Mouse (Mus musculus): ENCODE results near the gene Hist1h2ac. TPM values are rescaled to one million over a fixed set of nuclear protein-coding genes. Genes with fewer than 3 reads are reported as not detected.
"Not testable (repeated sequence)": the region's sequence is repeated elsewhere in the genome, so short reads cannot be mapped to it uniquely, and the experiment has no call there.

Gene Hist1h2ac
- polyA plus RNA-seq, 1 experiment from 2014 or later, result 2.4 TPM

- 4% methylated on average over 17 of the region's 17 CpGs for WGBS
- Histone ChIP-seq H3K9ac (peak within 1 kb of the TSS; percentile 16; the same call in 1 of the 2 replicates), H3K9me3 (no peaks in the 10 kb centered on the region), H3K4me3 (replicated peaks) (peak within 1 kb of the TSS; percentile 45), H3K4me1 (no peaks in the 10 kb centered on the region), H3K4me2 (peak within 1 kb of the TSS; percentile 66), H3K36me3 (no peaks in the 10 kb centered on the region), H3K27me3 (replicated peaks) (no peaks in the 10 kb centered on the region), H3K27ac (0 out of 2 replicates have a peak within 1 kb of the TSS, but pooled peaks have one; percentile 1)
- ATAC-seq (ENCODE audit: insufficient read depth, low FRiP score, low read depth), result no peak; the same call in 1 of the 2 replicates
These were observed 26.8 kb upstream of the Hist1h2ac start, which contains the start of gene Hfe for GRCm38 (mm10) chr13:23710374-23711089. Gene Hfe (minus strand): TSS chr13:23710854.

GRCm38 (mm10) chr13:23709714-23710373 is 26.1 kb upstream of the Hist1h2ac start:
- H3K4me3 ChIP-seq (replicated peaks), result peak overlapping the region; percentile 45
- H3K27me3 ChIP-seq (replicated peaks), result no peaks in the 10 kb centered on the region
- 26% methylated on average over 15 of the region's 15 CpGs for WGBS
- peak overlapping the region; percentile 66 for H3K4me2 ChIP-seq
- no peaks in the 10 kb centered on the region for H3K9me3 ChIP-seq
- H3K4me1 ChIP-seq, result no peaks in the 10 kb centered on the region
- no peak overlapping the region for H3K27ac ChIP-seq
- ATAC-seq (ENCODE audit: insufficient read depth, low FRiP score, low read depth), result no peak
- H3K9ac ChIP-seq, result peak overlapping the region; percentile 16; the same call in 1 of the 2 replicates
- H3K36me3 ChIP-seq, result no peaks in the 10 kb centered on the region

- WGBS, result 64% methylated on average over 4 of the region's 4 CpGs
- ATAC-seq (ENCODE audit: insufficient read depth, low FRiP score, low read depth), result no peak
- no peaks in the 10 kb centered on the region for H3K9me3 ChIP-seq
- H3K27me3 ChIP-seq (replicated peaks), result no peaks in the 10 kb centered on the region
- no peaks in the 10 kb centered on the region for H3K36me3 ChIP-seq
- H3K4me1 ChIP-seq, result no peaks in the 10 kb centered on the region
- no peak overlapping the region for H3K4me2 ChIP-seq
- H3K9ac ChIP-seq, result no peak overlapping the region
- no peak overlapping the region for H3K27ac ChIP-seq
- H3K4me3 ChIP-seq (replicated peaks), result no peak overlapping the region
These were observed 24.9 kb upstream of the Hist1h2ac start for GRCm38 (mm10) chr13:23708654-23709053.

GRCm38 (mm10) chr13:23708041-23708440 is 24.3 kb upstream of the Hist1h2ac start:
- no peak overlapping the region for H3K27ac ChIP-seq
- WGBS, result 84% methylated on average over 4 of the region's 4 CpGs
- H3K9me3 ChIP-seq, result no peaks in the 10 kb centered on the region
- H3K4me3 ChIP-seq (replicated peaks), result no peak overlapping the region
- no peak for ATAC-seq (ENCODE audit: insufficient read depth, low FRiP score, low read depth)
- no peaks in the 10 kb centered on the region for H3K4me1 ChIP-seq
- no peak overlapping the region for H3K4me2 ChIP-seq
- no peak overlapping the region for H3K9ac ChIP-seq
- H3K36me3 ChIP-seq, result no peaks in the 10 kb centered on the region
- H3K27me3 ChIP-seq (replicated peaks), result no peaks in the 10 kb centered on the region

- Histone ChIP-seq H3K36me3 (no peaks in the 10 kb centered on the region), H3K4me2 (no peak overlapping the region), H3K4me3 (replicated peaks) (no peak overlapping the region), H3K27me3 (replicated peaks) (no peaks in the 10 kb centered on the region), H3K4me1 (no peaks in the 10 kb centered on the region), H3K27ac (no peak overlapping the region), H3K9me3 (no peaks in the 10 kb centered on the region), H3K9ac (no peak overlapping the region)
- ATAC-seq (ENCODE audit: insufficient read depth, low FRiP score, low read depth), result no peak
- 90% methylated on average over 12 of the region's 12 CpGs for WGBS
These were observed 23.0 kb upstream of the Hist1h2ac start for GRCm38 (mm10) chr13:23706771-23707170.

- Histone ChIP-seq H3K27me3 (replicated peaks) (no peaks in the 10 kb centered on the region), H3K36me3 (no peaks in the 10 kb centered on the region), H3K4me3 (replicated peaks) (no peak overlapping the region), H3K4me2 (no peak overlapping the region), H3K27ac (no peak overlapping the region), H3K9me3 (no peaks in the 10 kb centered on the region), H3K4me1 (peaks cover 3% of the 10 kb centered on the region; the same call in 1 of the 2 replicates), H3K9ac (no peak overlapping the region)
- ATAC-seq (ENCODE audit: insufficient read depth, low FRiP score, low read depth), result no peak
- WGBS, result 86% methylated on average over 7 of the region's 7 CpGs
These were observed 22.1 kb upstream of the Hist1h2ac start for GRCm38 (mm10) chr13:23705751-23706356.

- H3K27me3 ChIP-seq (replicated peaks); H3K36me3 ChIP-seq; H3K27ac ChIP-seq; H3K9me3 ChIP-seq; H3K4me3 ChIP-seq (replicated peaks); H3K9ac ChIP-seq; H3K4me2 ChIP-seq; ATAC-seq (ENCODE audit: insufficient read depth, low FRiP score, low read depth); H3K4me1 ChIP-seq: not testable (repeated sequence)
- 75% methylated on average over 2 of the region's 2 CpGs for WGBS
These were observed 19.1 kb upstream of the Hist1h2ac start for GRCm38 (mm10) chr13:23702801-23703200.

- no peak for ATAC-seq (ENCODE audit: insufficient read depth, low FRiP score, low read depth)
- WGBS, result 73% methylated on average over 4 of the region's 4 CpGs
- H3K27me3 ChIP-seq (replicated peaks), result no peaks in the 10 kb centered on the region
- H3K27ac ChIP-seq, result no peak overlapping the region
- H3K4me3 ChIP-seq (replicated peaks), result no peak overlapping the region
- H3K9ac ChIP-seq, result no peak overlapping the region
- H3K4me1 ChIP-seq, result peaks cover 4% of the 10 kb centered on the region; the same call in 1 of the 2 replicates
- no peaks in the 10 kb centered on the region for H3K9me3 ChIP-seq
- H3K36me3 ChIP-seq, result no peaks in the 10 kb centered on the region
- H3K4me2 ChIP-seq, result no peak overlapping the region
These were observed 18.5 kb upstream of the Hist1h2ac start for GRCm38 (mm10) chr13:23702220-23702619.

- Histone ChIP-seq H3K9ac (no peak overlapping the region), H3K36me3 (no peaks in the 10 kb centered on the region), H3K27me3 (replicated peaks) (no peaks in the 10 kb centered on the region), H3K4me1 (peaks cover 4% of the 10 kb centered on the region; the same call in 1 of the 2 replicates), H3K4me2 (no peak overlapping the region), H3K4me3 (replicated peaks) (no peak overlapping the region), H3K9me3 (no peaks in the 10 kb centered on the region), H3K27ac (no peak overlapping the region)
- 24% methylated on average over 8 of the region's 8 CpGs for WGBS
- ATAC-seq (ENCODE audit: insufficient read depth, low FRiP score, low read depth), result peak; percentile 50
These were observed 17.2 kb upstream of the Hist1h2ac start for GRCm38 (mm10) chr13:23700786-23701520.

- Histone ChIP-seq H3K27me3 (replicated peaks) (no peaks in the 10 kb centered on the region), H3K4me3 (replicated peaks) (no peak overlapping the region), H3K4me1 (peaks cover 4% of the 10 kb centered on the region; the same call in 1 of the 2 replicates), H3K27ac (no peak overlapping the region), H3K9ac (no peak overlapping the region), H3K36me3 (no peaks in the 10 kb centered on the region), H3K4me2 (no peak overlapping the region), H3K9me3 (no peaks in the 10 kb centered on the region)
- ATAC-seq (ENCODE audit: insufficient read depth, low FRiP score, low read depth), result no peak
- 58% methylated on average over 3 of the region's 3 CpGs for WGBS
These were observed 16.0 kb upstream of the Hist1h2ac start for GRCm38 (mm10) chr13:23699767-23700166.

GRCm38 (mm10) chr13:23698996-23699395 is 15.2 kb upstream of the Hist1h2ac start:
- H3K4me3 ChIP-seq (replicated peaks), result no peak overlapping the region; the same call in 1 of the 2 replicates
- no peak for ATAC-seq (ENCODE audit: insufficient read depth, low FRiP score, low read depth)
- H3K9ac ChIP-seq, result no peak overlapping the region
- H3K4me2 ChIP-seq, result peak overlapping the region; percentile 49
- no peaks in the 10 kb centered on the region for H3K36me3 ChIP-seq
- 59% methylated on average over 6 of the region's 6 CpGs for WGBS
- H3K27me3 ChIP-seq (replicated peaks), result no peaks in the 10 kb centered on the region
- peak overlapping the region; percentile 87 for H3K27ac ChIP-seq
- peaks cover 4% of the 10 kb centered on the region; the same call in 1 of the 2 replicates for H3K4me1 ChIP-seq
- no peaks in the 10 kb centered on the region for H3K9me3 ChIP-seq

Data from stomach, embryonic 15.5 days (tissue).